Mouse (Mus musculus) MEL-GATA-1-ER (cell line): ENCODE data around the gene Mmp23.
A peak's percentile ranks its signal among the peaks of the same experiment; 100 is the strongest.
"Not testable (repeated sequence)": the region's sequence is repeated elsewhere in the genome, so short reads cannot be mapped to it uniquely, and the experiment has no call there.

Source experiments
- DNase-seq: peaks from one replicate; pipeline ENCODE4 v3.0.0-alpha.2; 2012; ENCODE audit warnings: low read depth; ENCODE audit errors: extremely low read depth

Gene Mmp23

GRCm38 (mm10) chr4:155653086-155653450, at the start of gene Mmp23:
Mmp23 (minus strand) TSS chr4:155653384.
- DNase-seq, result no peak

GRCm38 (mm10) chr4:155700425-155700824, 47.2 kb upstream of the Mmp23 start:
- no peak for DNase-seq

- DNase-seq, result no peak
Observed at GRCm38 (mm10) chr4:155696261-155697255, 43.4 kb upstream of the Mmp23 start.

GRCm38 (mm10) chr4:155695531-155696062, 42.4 kb upstream of the Mmp23 start:
- DNase-seq, result no peak

- no peak for DNase-seq
Observed at GRCm38 (mm10) chr4:155694482-155695401, 41.6 kb upstream of the Mmp23 start.

GRCm38 (mm10) chr4:155694111-155694481, 40.9 kb upstream of the Mmp23 start, which contains the start of gene Fndc10:
Fndc10 (plus strand) TSS chr4:155694342.
- DNase-seq, result no peak

GRCm38 (mm10) chr4:155692421-155692820, 39.2 kb upstream of the Mmp23 start:
- DNase-seq, result no peak

GRCm38 (mm10) chr4:155690571-155691375, 37.6 kb upstream of the Mmp23 start:
- no peak for DNase-seq

GRCm38 (mm10) chr4:155687764-155688163, 34.6 kb upstream of the Mmp23 start:
- DNase-seq, result not testable (repeated sequence)

GRCm38 (mm10) chr4:155683670-155684277, 30.6 kb upstream of the Mmp23 start:
- peak; percentile 73 for DNase-seq

GRCm38 (mm10) chr4:155675991-155676390, 22.8 kb upstream of the Mmp23 start:
- no peak for DNase-seq

- no peak for DNase-seq
Observed at GRCm38 (mm10) chr4:155672082-155672481, 18.9 kb upstream of the Mmp23 start.

GRCm38 (mm10) chr4:155670236-155670635, 17.1 kb upstream of the Mmp23 start:
- DNase-seq, result not testable (repeated sequence)

GRCm38 (mm10) chr4:155669598-155670075, 16.5 kb upstream of the Mmp23 start:
- DNase-seq, result no peak

- DNase-seq, result peak; percentile 84
Observed at GRCm38 (mm10) chr4:155668689-155669597, 15.8 kb upstream of the Mmp23 start, which contains the start of gene Mib2. Mib2 (minus strand) TSS chr4:155669198.

- DNase-seq, result no peak
Observed at GRCm38 (mm10) chr4:155666903-155667302, 13.7 kb upstream of the Mmp23 start.

- no peak for DNase-seq
Observed at GRCm38 (mm10) chr4:155660641-155661040, 7.5 kb upstream of the Mmp23 start.

GRCm38 (mm10) chr4:155658961-155659360, 5.8 kb upstream of the Mmp23 start:
- DNase-seq, result no peak

- DNase-seq, result no peak
Observed at GRCm38 (mm10) chr4:155656214-155656751, 3.1 kb upstream of the Mmp23 start.
